Mouse (Mus musculus) yolk sac, embryonic 10.5 days (tissue): ENCODE results near the gene Supt3.
A peak's percentile ranks its signal among the peaks of the same experiment; 100 is the strongest.

ENCODE experiments used
- DNase-seq: peaks from one replicate; pipeline ENCODE4 v3.0.0-alpha.2; 2017; ENCODE audit warnings: low spot score

Gene Supt3

DNA sequence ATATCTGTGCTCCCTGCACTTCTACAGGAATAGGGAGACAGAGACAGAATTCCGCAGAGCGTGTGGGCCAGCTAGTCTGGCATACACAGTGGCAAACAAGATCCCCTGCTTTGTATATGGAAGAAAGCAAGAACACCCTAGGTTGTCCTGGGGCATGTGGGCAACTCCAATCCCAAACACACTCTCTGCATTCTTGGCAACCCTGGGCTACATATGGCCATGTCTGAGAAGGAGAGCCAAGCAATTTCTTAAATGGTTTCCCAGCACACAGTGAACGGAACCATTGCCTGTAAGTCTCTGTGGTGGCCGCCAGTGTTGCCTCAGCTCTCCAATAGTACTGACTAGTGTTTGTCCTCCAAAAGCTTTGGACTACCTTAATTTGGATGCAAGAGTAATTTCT, 351.7 kb downstream of the Supt3 start:
- no peak for DNase-seq

- no peak for DNase-seq
Observed at GRCm38 (mm10) chr17:45133501-45134400, 356.8 kb downstream of the Supt3 start.

- no peak for DNase-seq
Observed at GRCm38 (mm10) chr17:45136491-45136890, 359.5 kb downstream of the Supt3 start.

GRCm38 (mm10) chr17:45143043-45143442, 366.1 kb downstream of the Supt3 start:
- DNase-seq = no peak

GRCm38 (mm10) chr17:45144656-45145055, 367.7 kb downstream of the Supt3 start:
- no peak for DNase-seq

DNA sequence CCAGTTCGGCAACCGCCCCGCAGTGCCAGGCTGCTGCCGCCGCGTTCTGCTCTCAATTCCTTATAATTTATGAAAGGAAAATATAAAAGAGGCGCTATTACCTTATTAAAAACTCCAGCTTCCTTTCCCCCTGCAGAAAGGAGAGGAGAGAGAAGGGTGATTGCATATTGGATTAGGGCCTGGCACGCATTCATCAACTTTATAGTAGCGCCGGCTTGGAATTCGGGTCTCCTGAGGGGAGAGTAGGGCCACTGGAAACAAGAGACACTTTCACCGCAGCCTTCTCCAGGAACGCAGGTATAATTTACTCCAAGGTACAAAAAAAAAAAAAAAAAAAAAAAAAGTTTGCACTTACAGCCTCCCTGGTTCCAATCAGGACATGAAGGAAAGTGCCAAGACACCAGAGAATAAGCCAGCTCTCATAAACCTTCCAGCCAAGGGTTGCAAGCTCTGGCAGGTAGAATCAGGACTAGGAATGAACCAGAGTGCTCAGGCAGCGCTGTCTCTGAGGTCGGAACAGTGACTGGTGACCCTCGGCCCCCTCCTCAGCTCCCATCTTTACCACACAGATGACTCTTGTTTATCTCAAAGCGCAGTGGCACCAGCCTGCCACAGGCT, 374.5 kb downstream of the Supt3 start:
- DNase-seq = no peak

DNA sequence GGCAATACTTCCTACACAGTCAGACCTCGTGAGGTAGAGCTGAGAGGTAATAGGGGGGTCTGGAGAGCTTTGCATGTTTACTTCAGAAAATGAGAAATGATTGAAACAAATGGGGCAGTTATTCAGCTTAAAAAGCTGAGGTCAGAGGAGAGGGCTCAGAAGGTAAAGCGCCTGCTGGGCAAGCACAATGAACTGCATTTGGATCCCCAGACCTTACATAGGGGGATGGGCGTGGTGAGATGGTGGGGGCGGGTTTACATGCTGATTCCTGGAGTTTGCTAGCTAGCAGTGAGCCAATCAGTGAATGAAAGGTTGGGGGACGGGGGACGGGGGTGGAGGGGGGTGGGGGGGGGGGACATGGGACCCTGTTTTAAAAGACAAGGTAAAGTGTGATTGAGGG, 376.8 kb downstream of the Supt3 start:
- DNase-seq = no peak

- no peak for DNase-seq
Observed at GRCm38 (mm10) chr17:45158171-45158691, 381.3 kb downstream of the Supt3 start.

- no peak for DNase-seq
Observed at GRCm38 (mm10) chr17:45160651-45161050, 383.7 kb downstream of the Supt3 start.

DNA sequence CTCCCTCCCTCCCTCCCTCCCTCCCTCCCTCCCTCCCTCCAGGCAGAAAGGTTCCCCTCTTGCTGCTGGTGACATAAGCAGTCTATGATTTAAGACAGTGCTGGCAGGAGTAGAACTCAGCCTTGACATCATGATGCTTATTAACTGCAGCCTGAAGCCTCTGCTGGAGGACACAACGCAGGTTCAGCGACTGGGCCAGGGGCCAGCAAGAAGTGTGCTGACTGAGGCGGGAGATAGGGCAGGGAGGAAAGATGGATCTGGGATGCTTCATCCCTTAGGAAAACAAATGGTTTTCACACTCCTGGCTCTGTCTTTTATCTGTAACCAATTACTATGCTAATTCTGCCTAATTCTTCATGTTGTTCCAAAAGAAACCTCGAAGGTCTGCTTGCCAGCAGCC, 388.8 kb downstream of the Supt3 start:
- DNase-seq = peak; percentile 9
